Mouse (Mus musculus) ovary, postnatal 36 days (tissue): ENCODE measurements around the gene Il20.

ENCODE experiments used
- DNase-seq: peaks from one replicate; pipeline ENCODE4 v3.0.0; 2022; ENCODE audit warnings: low spot score, mixed read lengths

The Il20 gene

GRCm38 (mm10) chr1:130911401-130912010 lies at the start of gene Il20:
Gene Il20, minus strand, starts transcription at chr1:130911451.
- no peak for DNase-seq

- DNase-seq = no peak
Observed at GRCm38 (mm10) chr1:130946920-130947319, 35.7 kb upstream of the Il20 start.

GRCm38 (mm10) chr1:130941801-130942200 lies 30.6 kb upstream of the Il20 start:
- no peak for DNase-seq

GRCm38 (mm10) chr1:130940065-130940687 lies 28.9 kb upstream of the Il20 start, which contains the start of gene Il19:
Gene Il19, minus strand, starts transcription at chr1:130940115.
- no peak for DNase-seq

- no peak for DNase-seq
Observed at GRCm38 (mm10) chr1:130938192-130938591, 26.9 kb upstream of the Il20 start.

GRCm38 (mm10) chr1:130937170-130937569 lies 25.9 kb upstream of the Il20 start:
- no peak for DNase-seq

- no peak for DNase-seq
Observed at GRCm38 (mm10) chr1:130936351-130936750, 25.1 kb upstream of the Il20 start.

GRCm38 (mm10) chr1:130926484-130926883 lies 15.2 kb upstream of the Il20 start:
- DNase-seq = no peak

- no peak for DNase-seq
Observed at GRCm38 (mm10) chr1:130918323-130918980, 7.2 kb upstream of the Il20 start.

GRCm38 (mm10) chr1:130902505-130902904 lies 8.7 kb downstream of the Il20 start:
- DNase-seq = no peak

- DNase-seq = no peak
Observed at GRCm38 (mm10) chr1:130894468-130894867, 16.8 kb downstream of the Il20 start.

GRCm38 (mm10) chr1:130893329-130894040 lies 17.8 kb downstream of the Il20 start:
- DNase-seq = no peak

- DNase-seq = no peak
Observed at GRCm38 (mm10) chr1:130892446-130892845, 18.8 kb downstream of the Il20 start.

GRCm38 (mm10) chr1:130887354-130887753 lies 23.9 kb downstream of the Il20 start, which contains the start of gene Il24:
Gene Il24, minus strand, starts transcription at chr1:130887454.
- no peak for DNase-seq

- no peak for DNase-seq
Observed at GRCm38 (mm10) chr1:130883146-130883545, 28.1 kb downstream of the Il20 start.

GRCm38 (mm10) chr1:130879927-130880326 lies 31.3 kb downstream of the Il20 start:
- no peak for DNase-seq

- no peak for DNase-seq
Observed at GRCm38 (mm10) chr1:130877889-130878614, 33.2 kb downstream of the Il20 start.

GRCm38 (mm10) chr1:130876931-130877509 lies 34.2 kb downstream of the Il20 start:
- no peak for DNase-seq

GRCm38 (mm10) chr1:130875910-130876309 lies 35.3 kb downstream of the Il20 start:
- no peak for DNase-seq

- DNase-seq = no peak
Observed at GRCm38 (mm10) chr1:130875139-130875538, 36.1 kb downstream of the Il20 start.

GRCm38 (mm10) chr1:130872912-130873311 lies 38.3 kb downstream of the Il20 start:
- DNase-seq = no peak
